Mouse (Mus musculus) stomach, postnatal 0 days (tissue): ENCODE measurements at regions not wholly inside any gene's neighbourhood (a gene's known extent, or its start where the extent isn't known, plus 50 kb on each side); places are given as distances from the start of the nearest gene placed in this dataset.
"Not testable (repeated sequence)": the region's sequence is repeated elsewhere in the genome, so short reads cannot be mapped to it uniquely, and the experiment has no call there.

Source experiments
- ATAC-seq: fragments of 200-750 bp; cut with Nextera tagmentation; 2 replicates; pipeline ENCODE4 v1.8.0; 2017; ENCODE audit not compliant: low FRiP score, low TSS enrichment
- DNase-seq: peaks from one replicate; pipeline ENCODE4 v3.0.0-alpha.2; 2016; ENCODE audit warnings: low spot score
- H3K27ac ChIP-seq: fragments of 300-500 bp; sonication (generic); replicated peaks from 2 replicates; pipeline ENCODE4 v1.5.1; 2014; ENCODE audit warnings: mild to moderate bottlenecking, control low read depth
- H3K27me3 ChIP-seq: fragments of 300-500 bp; sonication (generic); 2 replicates; pipeline ENCODE4 v1.6.1; 2014; ENCODE audit warnings: low read length; ENCODE audit not compliant: control insufficient read depth, insufficient read depth
- H3K36me3 ChIP-seq: fragments of 300-500 bp; sonication (generic); 2 replicates; pipeline ENCODE4 v1.6.1; 2014; ENCODE audit warnings: low read length, mixed read lengths; ENCODE audit not compliant: control insufficient read depth, insufficient read depth
- H3K4me1 ChIP-seq: fragments of 300-500 bp; sonication (generic); replicated peaks from 2 replicates; pipeline ENCODE4 v1.6.1; 2014; ENCODE audit warnings: antibody characterized with exemption; ENCODE audit not compliant: control insufficient read depth, insufficient read depth
- H3K4me2 ChIP-seq: fragments of 300-500 bp; sonication (generic); replicated peaks from 2 replicates; pipeline ENCODE4 v1.6.1; 2014; ENCODE audit warnings: low read depth, mild to moderate bottlenecking, control low read depth, moderate library complexity
- H3K4me3 ChIP-seq: fragments of 300-500 bp; sonication (generic); 2 replicates; pipeline ENCODE4 v1.5.1; 2014; ENCODE audit warnings: low read depth, low read length, control low read depth
- H3K9ac ChIP-seq: fragments of 300-500 bp; sonication (generic); 2 replicates; pipeline ENCODE4 v1.6.1; 2014; ENCODE audit warnings: mild to moderate bottlenecking, low read length, control low read depth, mixed read lengths
- H3K9me3 ChIP-seq: fragments of 300-500 bp; sonication (generic); 2 replicates; pipeline ENCODE4 v1.6.1; 2016; ENCODE audit warnings: low read length; ENCODE audit not compliant: control insufficient read depth
- CTCF ChIP-seq: IDR thresholded peaks from 2 replicates; pipeline ENCODE4 v1.5.1; 2016; ENCODE audit warnings: antibody characterized with exemption, low read depth, mild to moderate bottlenecking, moderate library complexity
- EP300 ChIP-seq: optimal IDR thresholded peaks from 2 replicates; pipeline ENCODE3; 2016; ENCODE audit warnings: antibody characterized with exemption
- WGBS: fragments of 180-500 bp; shearing (Covaris S2); extraction: QIAGEN DNeasy Blood & Tissue Kit; methylation state at CpG from one replicate; pipeline ENCODE4 v1.1.7; 2014; 5-methylcytosine and 5-hydroxymethylcytosine counted together

GRCm38 (mm10) chr2:57185151-57185550 lies 52.3 kb upstream of the Gpd2 start:
- H3K27me3 ChIP-seq = no peaks in the 10 kb centered on the region
- TF ChIP-seq CTCF (no peak), EP300 (no peak)
- no peak overlapping the region for H3K4me3 ChIP-seq
- no peaks in the 10 kb centered on the region for H3K9me3 ChIP-seq
- H3K27ac ChIP-seq = no peak overlapping the region
- H3K36me3 ChIP-seq = no peaks in the 10 kb centered on the region
- DNase-seq = no peak
- no peak overlapping the region for H3K9ac ChIP-seq
- peaks cover 3% of the 10 kb centered on the region; the same call in 1 of the 2 replicates for H3K4me1 ChIP-seq
- H3K4me2 ChIP-seq = no peak overlapping the region
- no peak for ATAC-seq
- WGBS = 38% methylated on average over 1 of the region's 1 CpGs

GRCm38 (mm10) chr2:57183108-57183507 lies 54.3 kb upstream of the Gpd2 start:
- H3K27me3 ChIP-seq, H3K4me1 ChIP-seq, H3K9me3 ChIP-seq, H3K9ac ChIP-seq, H3K4me2 ChIP-seq, DNase-seq, ATAC-seq, H3K4me3 ChIP-seq, H3K27ac ChIP-seq, H3K36me3 ChIP-seq: not testable (repeated sequence)
- 70% methylated on average over 3 of the region's 3 CpGs for WGBS

- H3K9ac ChIP-seq = peak overlapping the region; percentile 68
- TF ChIP-seq CTCF = 0 out of 2 replicates have a peak, but pooled peaks have one; percentile 6
- no peak for TF ChIP-seq EP300
- no peaks in the 10 kb centered on the region for H3K9me3 ChIP-seq
- no peaks in the 10 kb centered on the region for H3K27me3 ChIP-seq
- H3K27ac ChIP-seq = peak overlapping the region; percentile 95
- peak overlapping the region; percentile 71 for H3K4me3 ChIP-seq
- ATAC-seq = peak; percentile 99
- peaks cover 3% of the 10 kb centered on the region; the same call in 1 of the 2 replicates for H3K4me1 ChIP-seq
- DNase-seq = peak; percentile 95
- WGBS = under 1% methylated on average over 37 of the region's 37 CpGs
- H3K36me3 ChIP-seq = no peaks in the 10 kb centered on the region
- peak overlapping the region; percentile 56 for H3K4me2 ChIP-seq
These were observed 55.5 kb upstream of the Gpd2 start for GRCm38 (mm10) chr2:57181692-57182541.

GRCm38 (mm10) chr2:57181350-57181691 lies 56.1 kb upstream of the Gpd2 start:
- 7% methylated on average over 4 of the region's 4 CpGs for WGBS
- Histone ChIP-seq H3K4me3 (peak overlapping the region; percentile 71), H3K4me1 (peaks cover 3% of the 10 kb centered on the region; the same call in 1 of the 2 replicates), H3K27me3 (no peaks in the 10 kb centered on the region), H3K4me2 (peak overlapping the region; percentile 56), H3K27ac (no peak overlapping the region), H3K9me3 (no peaks in the 10 kb centered on the region), H3K36me3 (no peaks in the 10 kb centered on the region), H3K9ac (peak overlapping the region; percentile 53)
- TF ChIP-seq EP300 (no peak), CTCF (no peak)
- no peak for DNase-seq
- peak; percentile 11; the same call in 1 of the 2 replicates for ATAC-seq

- no peak for ATAC-seq
- no peak overlapping the region for H3K4me2 ChIP-seq
- DNase-seq = no peak
- no peaks in the 10 kb centered on the region for H3K36me3 ChIP-seq
- H3K4me1 ChIP-seq = peaks cover 3% of the 10 kb centered on the region; the same call in 1 of the 2 replicates
- H3K27ac ChIP-seq = no peak overlapping the region
- no peak overlapping the region for H3K4me3 ChIP-seq
- H3K27me3 ChIP-seq = no peaks in the 10 kb centered on the region
- WGBS = 78% methylated on average over 6 of the region's 6 CpGs
- TF ChIP-seq EP300 (no peak), CTCF (no peak)
- H3K9me3 ChIP-seq = no peaks in the 10 kb centered on the region
- no peak overlapping the region for H3K9ac ChIP-seq
These were observed 54.3 kb upstream of the Nr4a2 start for GRCm38 (mm10) chr2:57178056-57178455.

- Histone ChIP-seq H3K4me3 (no peak overlapping the region), H3K36me3 (no peaks in the 10 kb centered on the region), H3K4me1 (peaks cover 3% of the 10 kb centered on the region; the same call in 1 of the 2 replicates), H3K9ac (no peak overlapping the region), H3K27ac (no peak overlapping the region), H3K27me3 (no peaks in the 10 kb centered on the region), H3K4me2 (no peak overlapping the region), H3K9me3 (no peaks in the 10 kb centered on the region)
- DNase-seq (no peak), ATAC-seq (no peak)
- no peak for TF ChIP-seq CTCF
- TF ChIP-seq EP300 = no peak
- WGBS = 75% methylated on average over 7 of the region's 7 CpGs
These were observed 52.7 kb upstream of the Nr4a2 start for GRCm38 (mm10) chr2:57176547-57176946.
